Mouse (Mus musculus) lung, postnatal 36 days (tissue): ENCODE data around the gene Slc25a42.

ENCODE experiments used
- DNase-seq: peaks from one replicate; pipeline ENCODE4 v3.0.0; 2022; ENCODE audit warnings: mixed read lengths

Slc25a42 gene

DNA sequence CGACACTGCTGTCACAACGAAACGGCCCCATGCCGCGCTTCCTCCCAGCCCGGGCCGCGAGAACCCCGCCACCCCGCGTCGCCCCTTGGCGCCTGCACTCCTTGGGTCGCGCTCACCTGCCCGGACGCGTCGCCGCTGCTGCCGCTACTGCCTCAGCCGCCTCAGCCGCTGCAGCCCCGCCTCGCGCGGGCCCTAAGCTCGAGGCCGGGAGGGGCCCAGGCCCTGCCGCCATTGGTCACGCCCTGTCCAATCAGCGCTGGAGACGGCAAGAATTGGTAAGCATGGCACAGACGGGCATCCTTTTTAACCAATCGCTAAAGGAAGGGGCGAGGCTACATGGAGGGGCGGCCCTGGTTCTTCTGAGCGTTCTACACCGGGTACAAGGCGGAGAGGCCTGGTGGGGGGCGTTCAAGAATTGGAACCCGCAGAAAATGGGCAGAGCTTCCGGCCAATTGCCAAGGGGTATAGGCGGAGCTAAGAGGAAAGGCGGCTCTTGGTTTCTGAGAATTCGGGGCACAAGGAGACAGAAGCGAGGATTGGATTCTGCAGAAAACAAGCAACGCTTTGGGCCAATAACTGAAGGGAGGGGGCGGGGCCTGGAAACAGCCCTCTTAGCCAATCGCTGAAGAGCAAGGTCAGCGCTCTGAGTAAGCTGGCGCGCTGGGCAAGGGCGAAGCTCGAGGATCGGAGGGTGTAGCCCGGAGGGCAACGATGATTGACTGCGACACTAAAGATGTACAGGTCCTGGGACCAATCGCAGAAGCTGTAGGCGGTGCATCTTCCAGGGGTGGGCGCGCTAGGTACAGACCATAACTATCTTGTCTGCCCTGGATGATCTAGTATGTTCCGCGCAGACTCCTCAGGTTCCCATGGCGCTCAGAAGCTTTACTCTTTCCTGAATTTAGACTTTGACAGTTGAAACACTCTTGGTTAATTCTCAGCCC, at the start of gene Slc25a42:
TSS of gene Slc25a42 (minus strand) at position 194 of the 944 bp plus-strand sequence.
- DNase-seq = peak; percentile 99

DNA sequence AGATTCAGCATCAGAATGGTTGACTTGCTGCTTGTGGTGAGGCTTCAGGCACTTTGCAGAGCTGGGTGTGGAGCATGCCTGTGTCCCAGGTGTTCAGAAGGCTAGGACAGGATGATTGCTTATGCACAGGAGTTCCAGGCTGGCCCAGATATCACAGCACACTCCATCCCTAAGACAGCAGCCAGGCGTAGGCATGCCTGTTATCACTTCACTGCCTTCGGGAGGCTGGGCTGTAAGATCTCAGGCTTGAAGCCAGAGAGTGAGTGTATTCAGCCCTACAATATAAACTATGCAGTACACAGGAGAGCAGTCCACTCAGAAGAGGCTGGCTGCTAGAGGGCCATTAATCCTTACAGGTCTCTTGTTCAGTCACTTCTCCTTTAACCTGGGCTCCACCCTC, 46.9 kb upstream of the Slc25a42 start:
- DNase-seq = no peak

- DNase-seq = peak; percentile 74
These were observed 46.5 kb upstream of the Slc25a42 start for GRCm38 (mm10) chr8:70258600-70258999.

- no peak for DNase-seq
These were observed 45.4 kb upstream of the Slc25a42 start for GRCm38 (mm10) chr8:70257456-70257855.

- no peak for DNase-seq
These were observed 42.5 kb upstream of the Slc25a42 start for GRCm38 (mm10) chr8:70254628-70255027.

DNA sequence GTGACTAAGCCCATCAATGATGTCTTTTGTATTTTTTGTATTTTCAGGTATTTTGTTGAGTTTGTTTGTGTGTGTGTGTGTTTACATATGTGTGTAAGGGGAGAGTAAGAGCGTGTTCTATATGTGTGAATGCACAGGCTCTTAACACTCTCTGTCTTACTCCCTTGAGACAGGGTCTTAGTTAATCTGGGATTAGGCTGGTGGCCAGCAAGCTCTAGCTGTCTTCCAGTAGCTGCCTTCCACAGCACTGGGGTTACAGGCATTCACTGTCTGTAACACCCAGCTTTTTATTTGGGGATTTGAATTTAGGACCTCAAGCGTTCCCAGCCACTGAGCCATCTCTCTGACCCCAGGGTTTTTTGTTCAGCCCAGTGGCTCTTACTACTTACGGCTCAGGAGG, 35.7 kb upstream of the Slc25a42 start:
- DNase-seq = no peak

GRCm38 (mm10) chr8:70246622-70247021, 34.5 kb upstream of the Slc25a42 start:
- DNase-seq = no peak

DNA sequence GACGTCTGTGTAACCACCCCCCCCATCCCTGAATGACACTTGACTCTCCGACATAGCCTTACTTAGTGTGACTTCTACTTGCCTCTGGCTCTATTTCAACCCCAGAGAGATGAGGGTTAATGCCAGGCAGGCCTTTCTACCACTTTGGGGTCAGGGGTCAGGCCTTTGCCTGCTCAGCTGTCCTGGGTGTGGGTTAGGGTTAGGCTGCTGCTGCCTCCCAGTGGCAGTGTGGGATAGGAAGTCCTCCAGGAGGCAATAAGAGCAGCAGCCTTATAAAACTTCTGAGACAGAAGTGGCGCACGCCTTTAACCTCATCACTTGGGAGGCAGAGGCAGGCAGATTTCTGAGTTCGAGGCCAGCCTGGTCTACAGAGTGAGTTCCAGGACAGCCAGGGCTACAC, 28.5 kb upstream of the Slc25a42 start:
- DNase-seq = peak; percentile 41

DNA sequence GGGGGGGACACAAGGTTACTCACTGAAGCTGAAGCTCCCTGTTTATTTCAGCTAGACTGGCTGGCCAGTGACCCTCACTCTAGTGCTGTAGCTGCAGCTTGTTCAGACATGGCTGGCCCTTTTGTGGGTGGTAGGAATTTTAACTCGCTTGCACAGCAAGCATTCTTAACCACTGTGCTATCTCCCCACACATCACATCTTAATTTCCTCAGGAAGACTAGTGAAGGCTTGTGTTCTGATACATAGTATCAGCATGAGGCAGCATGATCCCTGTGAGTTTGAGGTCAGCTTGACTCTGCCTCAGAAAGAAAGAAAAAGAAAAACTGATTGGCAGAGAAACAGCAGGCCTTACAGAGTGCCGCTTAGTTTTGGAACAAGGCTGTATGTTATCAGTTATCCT, 25.7 kb upstream of the Slc25a42 start:
- DNase-seq = no peak

DNA sequence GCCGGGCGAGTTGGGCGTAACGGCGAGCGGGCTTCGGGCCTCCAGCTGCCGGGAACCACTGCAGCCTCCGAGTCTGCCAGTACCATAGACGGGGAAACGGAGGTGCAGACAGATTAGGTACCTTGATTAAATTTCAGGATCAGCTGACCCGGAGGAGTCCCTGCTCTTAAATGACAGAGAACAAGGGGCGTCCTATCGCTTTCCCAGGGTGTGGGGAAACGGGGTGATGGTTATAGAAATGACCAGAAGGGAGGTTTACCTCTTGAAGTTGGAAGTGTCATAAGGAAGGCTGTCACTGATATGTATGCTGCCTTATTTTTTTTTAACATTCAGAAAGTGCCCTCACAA, 22.6 kb upstream of the Slc25a42 start:
- no peak for DNase-seq

- peak; percentile 96 for DNase-seq
These were observed 22.1 kb upstream of the Slc25a42 start, which contains the start of the genes Sugp2 and Armc6 for GRCm38 (mm10) chr8:70234080-70234780. Gene Sugp2, plus strand, starts transcription at chr8:70234226. Gene Armc6, minus strand, starts transcription at chr8:70234466.

GRCm38 (mm10) chr8:70233606-70234005, 21.5 kb upstream of the Slc25a42 start:
- DNase-seq = no peak

DNA sequence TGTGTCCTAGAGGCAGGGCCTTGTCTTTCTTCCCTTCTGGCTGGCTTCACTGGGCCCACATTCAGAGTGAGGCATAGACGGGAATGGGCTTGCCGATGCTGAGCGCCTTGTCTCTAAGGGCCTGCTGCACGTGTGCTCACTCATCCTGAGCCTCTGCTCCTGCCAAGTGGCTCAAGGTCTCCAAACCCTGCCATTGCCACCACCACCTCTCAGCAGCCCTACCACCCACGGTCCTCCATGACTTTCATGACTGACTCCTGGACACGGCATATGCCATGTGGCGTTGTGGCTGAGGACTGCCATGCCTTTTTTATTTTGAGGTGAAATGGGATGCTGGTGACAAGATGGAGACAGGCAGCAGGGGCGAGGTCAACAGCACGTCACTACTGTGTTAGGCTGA, 18.7 kb upstream of the Slc25a42 start:
- DNase-seq = no peak

DNA sequence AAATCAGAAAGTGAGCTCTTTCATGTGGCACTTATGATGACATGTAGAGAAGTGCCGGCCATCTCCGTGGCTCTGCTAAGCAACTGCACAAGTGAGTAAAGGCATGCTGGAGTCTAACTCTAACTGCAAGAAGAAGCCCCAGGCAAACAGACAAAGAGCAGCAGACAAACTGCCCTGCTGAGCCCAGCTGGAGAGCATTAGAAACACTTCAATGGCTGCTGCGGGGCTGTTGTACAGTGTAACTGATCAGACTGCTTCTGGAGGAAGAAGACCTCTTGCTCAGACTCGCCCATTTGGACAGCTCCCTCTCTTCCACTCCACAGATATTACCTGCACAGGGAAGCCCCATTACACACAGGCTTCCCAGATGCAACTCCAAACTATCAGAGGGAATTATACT, 15.9 kb upstream of the Slc25a42 start:
- no peak for DNase-seq

DNA sequence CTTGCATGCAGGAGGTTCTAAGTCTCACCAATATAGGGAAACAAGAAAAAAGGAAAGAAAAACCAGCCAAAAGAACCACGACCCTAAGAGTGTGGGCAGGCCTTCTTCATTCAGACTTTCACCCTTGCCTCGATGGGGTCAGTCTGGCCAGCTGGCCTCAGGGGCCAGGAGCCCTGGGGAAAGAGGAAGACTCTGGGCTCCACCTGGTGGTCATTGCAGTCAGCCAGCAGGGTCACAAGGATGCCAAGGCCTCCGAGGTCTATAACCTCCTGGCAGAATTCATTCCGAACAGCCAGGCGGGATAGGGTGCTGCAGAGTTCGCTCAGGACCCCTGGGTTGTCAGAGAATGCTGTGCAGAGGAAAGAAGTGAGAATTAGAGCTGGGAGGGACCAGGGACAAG, 11.2 kb upstream of the Slc25a42 start:
- DNase-seq = peak; percentile 73

GRCm38 (mm10) chr8:70222041-70222440, 9.9 kb upstream of the Slc25a42 start:
- DNase-seq = no peak

- no peak for DNase-seq
These were observed 8.8 kb upstream of the Slc25a42 start for GRCm38 (mm10) chr8:70220911-70221310.

- DNase-seq = no peak
These were observed 8.2 kb upstream of the Slc25a42 start for GRCm38 (mm10) chr8:70220236-70220840.

DNA sequence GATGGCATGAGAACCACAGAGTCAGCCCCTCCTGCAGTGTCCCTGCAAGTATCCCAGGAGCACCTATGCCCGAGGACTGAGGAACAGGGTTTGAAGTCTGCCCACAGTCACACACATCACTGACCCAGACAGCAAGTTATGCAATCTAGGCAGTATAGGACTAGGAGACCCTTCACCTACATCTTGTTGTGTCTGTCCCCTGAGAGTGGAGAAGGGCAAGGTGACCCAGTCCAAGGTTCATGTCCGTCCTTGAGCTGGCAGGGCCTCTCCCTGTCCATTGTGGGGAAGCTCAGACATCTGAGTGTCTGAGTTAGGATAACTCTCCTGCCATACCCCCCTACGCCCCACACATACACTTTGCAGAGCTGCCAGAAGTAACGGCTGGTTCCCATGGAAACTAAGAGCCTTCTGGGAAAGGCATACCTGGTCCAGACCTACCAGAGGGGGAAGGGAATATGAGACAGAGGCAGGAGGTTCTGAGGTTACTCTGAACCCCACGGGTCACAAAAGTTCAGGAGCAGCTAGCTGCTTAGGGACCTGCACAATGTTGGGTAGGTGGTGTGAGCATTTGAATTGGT, 7.1 kb upstream of the Slc25a42 start:
- no peak for DNase-seq

DNA sequence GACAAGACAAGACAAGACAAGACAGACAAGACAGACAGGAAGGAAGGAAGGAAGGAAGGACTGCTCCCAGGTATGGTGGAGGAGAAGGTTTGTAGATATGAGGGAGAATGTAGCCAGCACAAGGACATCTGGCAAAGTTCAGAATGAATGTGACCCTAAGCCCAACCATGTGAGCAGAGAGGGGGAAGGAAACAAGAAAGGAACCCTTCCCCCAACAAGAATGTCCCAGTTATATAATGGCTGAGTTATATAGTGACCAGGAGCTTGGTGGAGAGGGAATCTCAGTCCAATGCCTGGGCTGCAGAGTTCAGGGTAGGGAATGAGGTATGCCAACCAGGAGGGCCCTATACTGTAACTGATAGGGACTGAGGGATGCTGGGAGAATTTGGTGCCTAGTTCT, 5.3 kb upstream of the Slc25a42 start:
- DNase-seq = no peak

- peak; percentile 78 for DNase-seq
These were observed 4.5 kb upstream of the Slc25a42 start for GRCm38 (mm10) chr8:70216566-70216965.

DNA sequence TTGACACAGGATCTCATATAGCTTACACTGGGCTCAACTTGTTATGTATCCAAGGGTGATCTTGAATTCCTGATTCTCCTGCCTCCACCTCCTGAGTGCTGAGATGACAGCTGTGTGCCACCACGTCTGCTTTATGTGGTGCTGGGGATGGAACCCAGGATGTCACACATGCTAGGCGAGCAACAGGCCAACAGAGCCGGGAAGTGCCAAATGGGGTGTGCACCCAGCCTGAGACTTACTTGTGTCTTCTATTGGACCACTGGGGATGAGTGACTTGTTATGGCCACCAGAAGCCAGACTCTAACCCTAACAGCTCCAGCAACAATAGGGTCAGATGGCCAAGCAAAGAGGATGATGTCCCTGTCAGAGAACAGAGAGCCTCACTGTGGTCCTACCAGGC, 4.1 kb upstream of the Slc25a42 start:
- peak; percentile 45 for DNase-seq

DNA sequence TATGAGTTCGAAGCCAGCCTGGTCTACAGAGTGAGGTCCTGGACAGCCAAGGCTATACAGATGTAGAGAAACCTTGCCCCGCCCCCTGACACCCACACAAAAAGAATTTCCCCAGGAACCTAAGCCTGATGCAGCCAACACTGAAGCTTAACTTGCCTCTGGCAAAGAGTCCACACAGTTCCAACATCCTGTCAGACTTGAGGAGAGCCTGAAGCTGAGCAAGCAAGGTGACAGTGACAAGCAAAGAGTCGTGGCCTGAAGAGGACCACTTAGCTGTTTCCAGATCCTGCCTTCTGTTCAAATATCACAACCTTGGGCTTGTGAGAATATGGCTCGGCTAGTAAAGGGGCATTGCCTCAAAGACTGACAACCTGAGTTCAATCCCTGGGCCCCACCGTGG, 3.0 kb upstream of the Slc25a42 start:
- DNase-seq = no peak
